Mouse (Mus musculus) myocyte (in vitro differentiated cells): Measurements from ENCODE around the gene Tex264.

Experiments
- E2F4 ChIP-seq: IDR thresholded peaks from one replicate; pipeline ENCODE4 v1.6.1; 2011; ENCODE audit warnings: mild to moderate bottlenecking, control low read depth, moderate library complexity; ENCODE audit not compliant: insufficient read depth
- MYOG ChIP-seq, 3 experiments: IDR thresholded peaks; one replicate each; pipeline ENCODE4 v1.6.1; 2011; ENCODE audit warnings: control low read depth in 2 of 3, low read depth in 2 of 3, mild to moderate bottlenecking in 2 of 3; ENCODE audit not compliant: insufficient read length in 2 of 3, control insufficient read depth in 1 of 3, insufficient read depth in 1 of 3
- POLR2A ChIP-seq: IDR thresholded peaks from one replicate; pipeline ENCODE4 v1.6.1; 2011; ENCODE audit warnings: low read depth, mild to moderate bottlenecking, control low read depth, moderate library complexity; ENCODE audit not compliant: insufficient read length
- POLR2AphosphoS2 ChIP-seq: IDR thresholded peaks from one replicate; pipeline ENCODE4 v1.6.1; 2011; ENCODE audit warnings: low read depth, control low read depth; ENCODE audit not compliant: insufficient read length
- TCF12 ChIP-seq: IDR thresholded peaks from one replicate; pipeline ENCODE4 v1.6.1; 2011; ENCODE audit warnings: mild to moderate bottlenecking, control low read depth; ENCODE audit not compliant: poor library complexity, insufficient read depth, severe bottlenecking
- USF1 ChIP-seq: IDR thresholded peaks from one replicate; pipeline ENCODE4 v1.6.1; 2011; ENCODE audit warnings: low read depth, mild to moderate bottlenecking, control low read depth, moderate library complexity

DNA sequence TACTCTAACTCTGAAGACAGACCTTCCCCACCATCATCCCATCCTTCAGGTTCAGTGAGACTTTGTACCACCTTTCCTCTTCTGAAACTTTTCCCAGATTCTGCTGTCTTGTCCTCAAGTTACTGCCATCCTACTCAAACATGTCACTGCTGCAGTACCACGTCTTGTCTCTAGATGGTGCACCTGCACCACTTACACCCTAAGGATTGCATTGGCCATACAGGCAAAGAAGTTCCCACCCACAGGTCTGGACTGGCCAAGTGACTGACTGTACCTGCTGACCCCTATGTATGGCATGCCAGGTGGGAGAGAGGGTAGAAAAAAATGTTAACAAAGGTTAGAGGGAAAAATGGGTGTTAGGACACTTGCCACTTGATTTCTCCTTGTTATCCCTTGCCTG lies 10.2 kb downstream of the Tex264 start:
- no peak for TF ChIP-seq POLR2A
- no peak for TF ChIP-seq MYOG (IDR thresholded peaks at IDR 0.05; ENCODE audit: control insufficient read depth in 1 of 3, insufficient read depth in 1 of 3, insufficient read length in 2 of 3, low read depth in 2 of 3)
- no peak for TF ChIP-seq TCF12
- no peak for TF ChIP-seq POLR2AphosphoS2
- no peak for TF ChIP-seq E2F4
- TF ChIP-seq USF1: no peak
